Mouse (Mus musculus): Measurements from ENCODE around the gene Lyl1. TPM values are rescaled to one million over a fixed set of nuclear protein-coding genes. Genes with fewer than 3 reads are reported as not detected.

The Lyl1 gene
- total and polyA plus RNA-seq, 2 experiments from 2014 or later, result 4.4 to 8.7 TPM

- Histone ChIP-seq H3K27ac (ENCODE audit: low read depth) (no peak overlapping the region), H3K9ac (replicated peaks; ENCODE audit: low read depth, low read length) (no peak overlapping the region), H3K4me3 (ENCODE audit: low read depth, low read length) (no peak overlapping the region), H3K4me1 (ENCODE audit: control insufficient read depth, insufficient read depth) (0 out of 2 replicates have a peak, but pooled peaks cover 4% of the 10 kb centered on the region), H3K9me3 (replicated peaks; ENCODE audit: control insufficient read depth, low read length) (no peaks in the 10 kb centered on the region), H3K27me3 (ENCODE audit: control insufficient read depth, insufficient read depth, low read length) (peaks cover 36% of the 10 kb centered on the region), H3K4me2 (ENCODE audit: low read depth, low read length) (no peak overlapping the region), H3K36me3 (replicated peaks; ENCODE audit: control insufficient read depth, insufficient read depth, low read length) (no peaks in the 10 kb centered on the region; the same call in none of the 2 replicates)
- no peak for TF ChIP-seq EP300 (IDR thresholded peaks at IDR 0.05; ENCODE audit: low read depth)
- TF ChIP-seq CTCF (IDR thresholded peaks at IDR 0.05; ENCODE audit: low read depth), result no peak
- WGBS, result 100% methylated on average over 1 of the region's 1 CpGs
- DNase-seq (ENCODE audit: low spot score), result no peak
- no peak for ATAC-seq (ENCODE audit: insufficient read depth, low read depth)
Measured at GRCm38 (mm10) chr8:84709931-84710330, 8.7 kb downstream of the Lyl1 start.

DNA sequence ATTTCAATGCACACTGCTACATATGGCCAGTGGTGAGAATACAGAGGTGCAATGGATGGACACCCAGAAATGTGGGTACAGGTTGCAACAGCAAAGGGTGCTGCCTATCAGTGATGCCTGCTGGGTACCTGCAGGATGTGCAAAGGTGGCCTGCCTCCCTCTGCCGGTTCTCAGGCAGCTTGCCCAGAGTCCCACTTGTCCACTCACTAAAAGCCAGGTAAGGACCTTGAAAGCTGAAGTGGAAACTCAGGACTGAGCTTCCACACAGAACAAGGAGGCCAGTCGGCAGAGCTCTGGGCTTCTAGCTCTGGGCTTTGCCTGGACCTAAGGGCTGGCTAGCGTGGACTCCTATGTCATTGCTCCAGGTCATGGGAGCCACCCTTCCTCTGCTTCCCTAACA, 10.1 kb downstream of the Lyl1 start:
- Histone ChIP-seq H3K27me3 (ENCODE audit: control insufficient read depth, insufficient read depth, low read length) (peaks cover 26% of the 10 kb centered on the region), H3K4me1 (ENCODE audit: control insufficient read depth, insufficient read depth) (0 out of 2 replicates have a peak, but pooled peaks cover 4% of the 10 kb centered on the region)
- WGBS, result 58% methylated on average over 3 of the region's 3 CpGs

DNA sequence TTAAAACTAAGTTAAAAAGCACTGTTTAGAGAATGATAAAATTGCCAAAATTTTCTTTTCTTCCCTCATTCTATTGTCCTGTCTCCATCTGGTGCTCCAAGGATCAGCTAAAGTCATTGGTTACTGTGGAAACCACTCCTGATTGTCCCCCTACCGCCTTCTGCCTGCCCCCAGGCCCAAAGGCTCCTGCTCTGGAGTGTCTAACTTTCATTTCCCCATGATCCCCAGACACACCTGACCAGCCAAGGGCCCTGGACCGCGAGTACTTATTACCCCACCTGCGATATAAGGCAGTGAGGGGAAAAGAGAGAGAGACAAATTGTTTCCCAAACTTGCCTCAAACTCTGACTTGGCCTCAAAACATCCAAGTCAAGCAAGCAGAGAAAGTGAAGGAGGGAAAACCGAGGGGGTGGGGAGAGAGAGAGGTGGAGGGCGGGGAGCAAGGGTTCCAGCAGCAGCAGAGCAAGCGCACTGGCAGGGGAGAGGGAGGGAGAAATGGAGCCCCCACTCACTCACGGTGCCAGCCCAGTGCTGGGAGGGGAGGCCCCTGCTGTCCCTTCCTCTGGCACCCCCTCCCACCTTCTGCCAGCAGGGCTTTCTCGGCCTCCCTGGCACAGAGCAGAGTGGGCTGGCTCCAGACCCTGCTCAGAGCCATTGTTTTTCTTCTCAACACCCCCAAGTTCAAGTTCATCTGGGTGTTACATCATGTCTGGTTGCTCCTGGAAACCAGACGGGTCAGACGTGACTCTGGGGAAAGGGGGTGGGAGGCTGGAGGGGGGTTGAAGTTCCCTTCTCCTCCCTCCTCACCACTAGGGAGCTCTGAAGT, 10.9 kb downstream of the Lyl1 start:
- WGBS, result 35% methylated on average over 11 of the region's 11 CpGs
- Histone ChIP-seq H3K4me1 (ENCODE audit: control insufficient read depth, insufficient read depth) (0 out of 2 replicates have a peak, but pooled peaks cover 4% of the 10 kb centered on the region), H3K9me3 (replicated peaks; ENCODE audit: control insufficient read depth, low read length) (no peaks in the 10 kb centered on the region), H3K27me3 (ENCODE audit: control insufficient read depth, insufficient read depth, low read length) (peaks cover 22% of the 10 kb centered on the region), H3K4me2 (ENCODE audit: low read depth, low read length) (no peak overlapping the region), H3K27ac (ENCODE audit: low read depth) (peak overlapping the region; percentile 81), H3K9ac (replicated peaks; ENCODE audit: low read depth, low read length) (no peak overlapping the region), H3K4me3 (ENCODE audit: low read depth, low read length) (no peak overlapping the region), H3K36me3 (replicated peaks; ENCODE audit: control insufficient read depth, insufficient read depth, low read length) (peaks cover 10% of the 10 kb centered on the region)
- DNase-seq (ENCODE audit: low spot score) (peak; percentile 58), ATAC-seq (ENCODE audit: insufficient read depth, low read depth) (peak; percentile 50)
- TF ChIP-seq EP300 (IDR thresholded peaks at IDR 0.05; ENCODE audit: low read depth), result peak; percentile 40; the same call in 1 of the 2 replicates
- no peak for TF ChIP-seq CTCF (IDR thresholded peaks at IDR 0.05; ENCODE audit: low read depth)

More for the DNA sequence above, 10.1 kb downstream of the Lyl1 start:
- Histone ChIP-seq H3K36me3 (replicated peaks; ENCODE audit: control insufficient read depth, insufficient read depth, low read length) (peaks cover 4% of the 10 kb centered on the region), H3K27ac (ENCODE audit: low read depth) (peak overlapping the region; percentile 81), H3K4me2 (ENCODE audit: low read depth, low read length) (no peak overlapping the region), H3K9ac (replicated peaks; ENCODE audit: low read depth, low read length) (no peak overlapping the region), H3K4me3 (ENCODE audit: low read depth, low read length) (no peak overlapping the region), H3K9me3 (replicated peaks; ENCODE audit: control insufficient read depth, low read length) (no peaks in the 10 kb centered on the region)
- DNase-seq (ENCODE audit: low spot score) (no peak), ATAC-seq (ENCODE audit: insufficient read depth, low read depth) (no peak)
- TF ChIP-seq CTCF (IDR thresholded peaks at IDR 0.05; ENCODE audit: low read depth) (no peak), EP300 (IDR thresholded peaks at IDR 0.05; ENCODE audit: low read depth) (no peak)

DNA sequence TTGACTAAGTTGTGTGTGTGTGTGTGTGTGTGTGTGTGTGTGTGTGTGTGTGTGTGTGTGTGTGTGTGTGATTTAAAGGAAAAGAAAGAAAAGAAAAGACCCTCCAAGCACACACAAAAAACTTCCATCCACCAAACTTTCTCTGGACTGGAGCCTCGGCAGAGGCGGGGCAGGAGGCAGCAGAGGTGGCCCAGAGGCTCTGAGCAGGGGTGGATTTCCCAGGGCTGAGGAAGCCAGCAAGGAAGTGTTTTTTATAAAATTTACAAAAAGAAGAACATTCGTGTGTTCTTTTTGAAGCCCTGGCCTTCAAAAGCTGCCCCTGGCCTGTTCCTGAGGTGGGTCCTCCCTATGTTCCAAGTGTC, 11.5 kb downstream of the Lyl1 start:
- Histone ChIP-seq H3K36me3 (replicated peaks; ENCODE audit: control insufficient read depth, insufficient read depth, low read length) (peaks cover 16% of the 10 kb centered on the region), H3K4me2 (ENCODE audit: low read depth, low read length) (no peak overlapping the region), H3K9me3 (replicated peaks; ENCODE audit: control insufficient read depth, low read length) (no peaks in the 10 kb centered on the region), H3K4me1 (ENCODE audit: control insufficient read depth, insufficient read depth) (0 out of 2 replicates have a peak, but pooled peaks cover 4% of the 10 kb centered on the region), H3K9ac (replicated peaks; ENCODE audit: low read depth, low read length) (no peak overlapping the region), H3K27ac (ENCODE audit: low read depth) (peak overlapping the region; percentile 51; the same call in 1 of the 2 replicates), H3K4me3 (ENCODE audit: low read depth, low read length) (no peak overlapping the region), H3K27me3 (ENCODE audit: control insufficient read depth, insufficient read depth, low read length) (peaks cover 17% of the 10 kb centered on the region)
- TF ChIP-seq EP300 (IDR thresholded peaks at IDR 0.05; ENCODE audit: low read depth) (no peak), CTCF (IDR thresholded peaks at IDR 0.05; ENCODE audit: low read depth) (no peak)
- no peak for ATAC-seq (ENCODE audit: insufficient read depth, low read depth)
- DNase-seq (ENCODE audit: low spot score), result no peak
- whole genome bisulfite sequencing, result 32% methylated on average over 3 of the region's 3 CpGs

DNA sequence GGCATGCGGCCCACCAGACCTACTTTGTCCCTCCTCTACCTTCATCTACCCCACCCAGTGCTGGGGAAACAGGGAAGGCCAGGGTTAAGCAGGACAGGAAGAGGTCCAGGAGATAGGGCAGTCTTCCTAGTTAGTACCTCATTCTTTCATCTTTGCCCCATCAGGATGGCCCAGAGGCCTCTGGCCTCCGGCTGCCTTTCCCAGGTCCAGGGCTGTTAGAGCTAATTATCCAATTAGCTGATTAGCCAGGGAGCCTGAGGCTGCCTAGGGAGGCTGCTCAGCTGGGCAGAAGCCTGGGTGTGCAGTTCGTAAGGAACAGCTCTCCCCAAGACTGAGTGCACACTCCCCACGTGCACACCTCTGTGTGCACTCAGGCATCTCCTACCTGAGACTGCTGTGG, 12.1 kb downstream of the Lyl1 start:
- H3K27me3 ChIP-seq (ENCODE audit: control insufficient read depth, insufficient read depth, low read length), result peaks cover 11% of the 10 kb centered on the region; the same call in 1 of the 2 replicates
- DNase-seq (ENCODE audit: low spot score) (no peak), ATAC-seq (ENCODE audit: insufficient read depth, low read depth) (no peak)
- peak overlapping the region; percentile 51 for H3K27ac ChIP-seq (ENCODE audit: low read depth)
- H3K9ac ChIP-seq (replicated peaks; ENCODE audit: low read depth, low read length), result no peak overlapping the region
- H3K9me3 ChIP-seq (replicated peaks; ENCODE audit: control insufficient read depth, low read length), result no peaks in the 10 kb centered on the region
- WGBS, result 63% methylated on average over 4 of the region's 4 CpGs
- TF ChIP-seq CTCF (IDR thresholded peaks at IDR 0.05; ENCODE audit: low read depth) (no peak), EP300 (IDR thresholded peaks at IDR 0.05; ENCODE audit: low read depth) (no peak)
- peaks cover 20% of the 10 kb centered on the region for H3K36me3 ChIP-seq (replicated peaks; ENCODE audit: control insufficient read depth, insufficient read depth, low read length)
- no peak overlapping the region for H3K4me3 ChIP-seq (ENCODE audit: low read depth, low read length)
- H3K4me1 ChIP-seq (ENCODE audit: control insufficient read depth, insufficient read depth), result 0 out of 2 replicates have a peak, but pooled peaks cover 4% of the 10 kb centered on the region
- H3K4me2 ChIP-seq (ENCODE audit: low read depth, low read length), result no peak overlapping the region
